Mouse (Mus musculus): ENCODE data around the gene Klhl20. TPM values are rescaled to one million over a fixed set of nuclear protein-coding genes. Genes with fewer than 3 reads are reported as not detected.

Gene Klhl20
- polyA plus RNA-seq (2014; fragmentation: Nextera tagmentation; extraction: Ambion mirVana): 18.9 and 19.0 TPM in 2 replicates

DNA sequence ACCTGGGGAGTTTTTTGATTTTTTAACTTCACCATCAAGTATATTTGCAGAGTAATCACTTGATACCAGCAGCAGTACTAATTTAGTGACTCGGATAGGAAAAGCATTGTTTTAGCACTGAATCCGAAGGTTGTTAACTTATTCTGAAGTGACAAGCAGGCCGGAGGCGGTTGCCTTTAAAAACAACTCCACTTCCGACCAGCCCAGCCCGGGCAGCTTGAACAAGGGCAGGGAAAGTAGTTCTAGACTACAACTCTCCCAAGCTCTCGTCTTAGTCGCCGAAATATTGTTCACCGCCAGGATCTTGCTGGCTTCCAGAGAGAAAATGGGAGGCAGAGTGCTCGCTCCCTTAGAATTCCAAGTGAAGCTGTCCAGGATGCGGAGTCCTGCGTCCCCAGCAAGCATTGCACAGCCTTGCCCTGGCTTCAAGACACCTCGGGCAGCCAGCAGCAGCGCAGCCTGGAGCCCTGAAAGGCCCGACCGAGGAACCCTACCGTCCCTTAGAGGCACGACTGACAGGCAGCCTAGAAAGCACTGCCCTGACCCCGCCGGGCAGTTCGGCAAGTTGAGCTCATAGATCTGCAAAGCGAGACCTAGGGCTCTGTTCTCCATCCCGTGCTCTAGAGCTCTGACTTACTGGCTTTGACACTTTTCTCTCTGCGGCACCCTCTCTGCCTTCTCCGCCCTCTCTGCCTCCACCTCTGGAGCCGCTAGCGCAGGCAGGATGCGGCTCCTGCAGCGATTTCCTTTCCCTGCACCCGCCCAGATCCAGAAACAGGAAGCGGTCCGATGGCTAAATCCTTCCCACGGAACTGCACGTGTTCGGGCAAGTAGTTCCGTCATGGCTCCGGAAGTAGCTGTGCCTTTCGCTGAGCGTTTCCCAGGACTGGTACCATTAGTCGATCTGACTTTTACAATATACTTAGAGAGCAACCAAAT, at the start of gene Klhl20:
Gene Klhl20 (minus strand): TSS at position 786 of the 939 bp plus-strand sequence.
- ATAC-seq (ENCODE audit: insufficient number of reproducible peaks, insufficient read depth, low FRiP score, low read depth): peak; percentile 97
- 1% methylated on average over 41 of the region's 41 CpGs for WGBS
- H3K27me3 ChIP-seq (ENCODE audit: control insufficient read depth, insufficient read depth, low read length): no peaks in the 10 kb centered on the region

DNA sequence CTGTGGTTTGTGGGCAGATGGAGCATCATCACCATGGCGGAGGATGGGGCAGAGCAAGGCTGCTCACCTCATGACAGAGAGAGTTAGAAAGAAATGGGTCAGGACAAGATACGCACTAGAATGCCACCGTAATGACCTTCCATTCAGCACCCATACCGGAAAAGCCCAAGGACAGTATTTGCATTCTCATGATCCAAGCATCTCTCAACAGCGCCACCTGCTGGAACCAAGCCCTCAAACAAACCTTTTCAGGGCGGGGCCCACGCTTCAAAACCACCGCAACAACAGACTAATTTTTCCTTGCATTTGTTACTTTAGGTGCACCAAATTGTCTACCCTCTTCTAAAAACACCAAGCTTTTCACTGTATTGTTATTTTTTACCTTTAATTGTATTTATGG, 49.4 kb upstream of the Klhl20 start:
- ATAC-seq (ENCODE audit: insufficient number of reproducible peaks, insufficient read depth, low FRiP score, low read depth): no peak
- Histone ChIP-seq H3K27ac (ENCODE audit: low read length) (no peak overlapping the region), H3K4me1 (ENCODE audit: control insufficient read depth, insufficient read depth, low read length) (no peaks in the 10 kb centered on the region), H3K4me3 (ENCODE audit: low read depth, low read length) (no peak overlapping the region), H3K9ac (replicated peaks; ENCODE audit: low read depth, low read length) (no peak overlapping the region), H3K9me3 (ENCODE audit: control insufficient read depth, low read depth, low read length) (no peaks in the 10 kb centered on the region), H3K27me3 (ENCODE audit: control insufficient read depth, insufficient read depth, low read length) (no peaks in the 10 kb centered on the region), H3K4me2 (replicated peaks; ENCODE audit: low read depth, low read length) (no peak overlapping the region), H3K36me3 (ENCODE audit: control insufficient read depth, insufficient read depth, low read length) (no peaks in the 10 kb centered on the region)
- 53% methylated on average over 8 of the region's 8 CpGs for WGBS

More for the DNA sequence above, at the start of gene Klhl20:
- H3K9ac ChIP-seq (replicated peaks; ENCODE audit: low read depth, low read length): peak within 1 kb of the TSS; percentile 70
- peak within 1 kb of the TSS; percentile 71; the same call in 1 of the 2 replicates for H3K27ac ChIP-seq (ENCODE audit: low read length)
- peak within 1 kb of the TSS; percentile 79 for H3K4me2 ChIP-seq (replicated peaks; ENCODE audit: low read depth, low read length)
- H3K36me3 ChIP-seq (ENCODE audit: control insufficient read depth, insufficient read depth, low read length): no peaks in the 10 kb centered on the region; the same call in 1 of the 2 replicates
- no peaks in the 10 kb centered on the region for H3K9me3 ChIP-seq (ENCODE audit: control insufficient read depth, low read depth, low read length)
- peak within 1 kb of the TSS; percentile 66 for H3K4me3 ChIP-seq (ENCODE audit: low read depth, low read length)
- H3K4me1 ChIP-seq (ENCODE audit: control insufficient read depth, insufficient read depth, low read length): 0 out of 2 replicates have a peak, but pooled peaks cover 6% of the 10 kb centered on the region

DNA sequence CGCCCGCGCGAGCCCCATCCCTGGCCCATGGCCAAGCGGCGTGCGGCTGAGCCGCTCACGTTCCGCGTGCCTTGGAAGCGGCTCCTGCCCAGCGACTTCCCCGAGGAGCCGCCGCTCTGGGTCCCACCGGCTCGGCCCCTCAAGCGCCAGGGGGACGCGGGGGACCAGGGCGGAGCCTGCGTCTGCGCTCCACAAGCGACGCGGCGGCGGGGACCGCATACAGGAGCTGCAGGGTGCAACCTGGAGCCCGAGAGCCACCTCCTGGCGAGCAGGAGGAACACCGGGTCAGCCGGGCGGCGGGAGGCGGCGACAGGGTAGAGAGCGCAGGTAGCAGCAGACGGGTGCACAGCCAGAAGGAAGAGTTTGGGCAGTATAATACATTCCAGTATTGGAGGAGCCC, 39.3 kb upstream of the Klhl20 start:
- Histone ChIP-seq H3K27ac (ENCODE audit: low read length) (no peak overlapping the region), H3K4me2 (replicated peaks; ENCODE audit: low read depth, low read length) (peak overlapping the region; percentile 50), H3K4me1 (ENCODE audit: control insufficient read depth, insufficient read depth, low read length) (no peaks in the 10 kb centered on the region), H3K9ac (replicated peaks; ENCODE audit: low read depth, low read length) (no peak overlapping the region), H3K4me3 (ENCODE audit: low read depth, low read length) (peak overlapping the region; percentile 41), H3K9me3 (ENCODE audit: control insufficient read depth, low read depth, low read length) (no peaks in the 10 kb centered on the region), H3K27me3 (ENCODE audit: control insufficient read depth, insufficient read depth, low read length) (peaks cover 3% of the 10 kb centered on the region), H3K36me3 (ENCODE audit: control insufficient read depth, insufficient read depth, low read length) (no peaks in the 10 kb centered on the region)
- ATAC-seq (ENCODE audit: insufficient number of reproducible peaks, insufficient read depth, low FRiP score, low read depth): peak; percentile 88
- 1% methylated on average over 40 of the region's 40 CpGs for WGBS

DNA sequence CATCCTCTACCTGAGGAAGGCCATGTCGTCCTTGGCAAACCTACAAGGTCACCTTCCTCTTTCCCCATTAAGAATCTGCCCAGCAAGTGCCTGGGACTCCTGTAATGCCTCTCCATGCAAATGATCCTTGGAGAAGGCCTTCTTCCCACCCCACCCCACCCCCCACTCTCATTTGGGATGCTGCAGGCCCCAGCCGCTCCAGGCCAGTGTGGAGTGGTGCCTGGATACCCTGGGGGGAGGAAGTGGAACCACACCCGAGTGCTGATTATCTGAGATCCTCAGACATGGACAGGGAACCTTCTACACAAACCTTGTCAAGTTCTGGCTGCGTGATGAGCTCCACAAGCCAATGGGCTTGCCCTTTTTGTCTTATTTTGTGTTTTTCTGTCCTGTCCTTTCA, 29.0 kb upstream of the Klhl20 start:
- H3K36me3 ChIP-seq (ENCODE audit: control insufficient read depth, insufficient read depth, low read length): no peaks in the 10 kb centered on the region
- H3K9ac ChIP-seq (replicated peaks; ENCODE audit: low read depth, low read length): no peak overlapping the region
- no peak overlapping the region for H3K4me2 ChIP-seq (replicated peaks; ENCODE audit: low read depth, low read length)
- H3K27me3 ChIP-seq (ENCODE audit: control insufficient read depth, insufficient read depth, low read length): no peaks in the 10 kb centered on the region
- H3K27ac ChIP-seq (ENCODE audit: low read length): no peak overlapping the region
- WGBS: 65% methylated on average over 4 of the region's 4 CpGs
- no peak overlapping the region for H3K4me3 ChIP-seq (ENCODE audit: low read depth, low read length)
- no peak for ATAC-seq (ENCODE audit: insufficient number of reproducible peaks, insufficient read depth, low FRiP score, low read depth)
- no peaks in the 10 kb centered on the region for H3K4me1 ChIP-seq (ENCODE audit: control insufficient read depth, insufficient read depth, low read length)
- H3K9me3 ChIP-seq (ENCODE audit: control insufficient read depth, low read depth, low read length): no peaks in the 10 kb centered on the region

DNA sequence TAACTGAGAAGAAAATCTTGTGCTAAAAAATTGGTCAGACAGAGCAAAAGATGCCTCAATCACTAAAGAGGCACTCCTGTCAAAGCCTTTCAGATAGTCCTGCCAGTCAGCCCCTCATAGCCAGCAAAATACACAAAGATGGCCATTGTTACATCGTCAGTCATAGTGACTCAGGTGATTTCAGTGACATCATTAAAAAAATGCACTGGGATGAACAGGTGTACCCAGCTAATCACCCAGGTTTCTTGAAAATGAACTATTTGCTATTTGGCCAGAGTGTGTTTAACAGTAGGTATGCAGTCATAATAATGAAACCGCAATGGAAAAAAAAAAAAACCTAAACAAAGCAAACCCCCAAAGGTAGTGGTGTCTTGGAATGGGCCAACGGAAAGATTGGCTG, 27.9 kb upstream of the Klhl20 start, which contains the start of gene Tex50:
Gene Tex50 (minus strand): TSS at position 101 of the 400 bp plus-strand sequence.
- no peaks in the 10 kb centered on the region for H3K9me3 ChIP-seq (ENCODE audit: control insufficient read depth, low read depth, low read length)
- H3K36me3 ChIP-seq (ENCODE audit: control insufficient read depth, insufficient read depth, low read length): no peaks in the 10 kb centered on the region
- no peaks in the 10 kb centered on the region for H3K4me1 ChIP-seq (ENCODE audit: control insufficient read depth, insufficient read depth, low read length)
- H3K27ac ChIP-seq (ENCODE audit: low read length): no peak within 1 kb of the TSS
- ATAC-seq (ENCODE audit: insufficient number of reproducible peaks, insufficient read depth, low FRiP score, low read depth): no peak
- WGBS: 82% methylated on average over 3 of the region's 3 CpGs
- no peak within 1 kb of the TSS for H3K9ac ChIP-seq (replicated peaks; ENCODE audit: low read depth, low read length)
- no peaks in the 10 kb centered on the region for H3K27me3 ChIP-seq (ENCODE audit: control insufficient read depth, insufficient read depth, low read length)
- no peak within 1 kb of the TSS for H3K4me3 ChIP-seq (ENCODE audit: low read depth, low read length)
- H3K4me2 ChIP-seq (replicated peaks; ENCODE audit: low read depth, low read length): no peak within 1 kb of the TSS

DNA sequence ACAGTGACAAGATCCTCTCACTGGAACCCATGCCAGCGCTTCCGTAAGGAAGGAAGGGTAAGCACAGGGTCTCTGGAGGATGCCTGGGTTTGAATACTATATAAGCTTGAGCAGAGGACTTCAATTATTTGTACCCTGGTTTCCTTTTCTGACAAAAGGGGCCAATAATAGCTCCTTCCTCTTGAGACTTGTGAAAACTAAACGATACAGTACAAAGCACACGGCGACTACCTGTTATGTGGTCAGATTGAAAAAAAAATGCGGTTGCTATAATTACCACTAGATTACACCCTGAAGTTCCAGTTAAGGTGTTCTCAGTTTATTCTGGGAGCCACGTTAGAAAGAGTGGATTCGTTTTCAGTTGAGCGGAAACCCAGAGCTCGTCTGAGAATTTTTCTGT, 25.2 kb upstream of the Klhl20 start:
- ATAC-seq (ENCODE audit: insufficient number of reproducible peaks, insufficient read depth, low FRiP score, low read depth): no peak
- no peak overlapping the region for H3K9ac ChIP-seq (replicated peaks; ENCODE audit: low read depth, low read length)
- H3K9me3 ChIP-seq (ENCODE audit: control insufficient read depth, low read depth, low read length): no peaks in the 10 kb centered on the region
- no peaks in the 10 kb centered on the region for H3K27me3 ChIP-seq (ENCODE audit: control insufficient read depth, insufficient read depth, low read length)
- no peak overlapping the region for H3K27ac ChIP-seq (ENCODE audit: low read length)
- H3K4me3 ChIP-seq (ENCODE audit: low read depth, low read length): no peak overlapping the region
- H3K4me1 ChIP-seq (ENCODE audit: control insufficient read depth, insufficient read depth, low read length): no peaks in the 10 kb centered on the region
- WGBS: 85% methylated on average over 10 of the region's 10 CpGs
- no peaks in the 10 kb centered on the region for H3K36me3 ChIP-seq (ENCODE audit: control insufficient read depth, insufficient read depth, low read length)
- H3K4me2 ChIP-seq (replicated peaks; ENCODE audit: low read depth, low read length): no peak overlapping the region

DNA sequence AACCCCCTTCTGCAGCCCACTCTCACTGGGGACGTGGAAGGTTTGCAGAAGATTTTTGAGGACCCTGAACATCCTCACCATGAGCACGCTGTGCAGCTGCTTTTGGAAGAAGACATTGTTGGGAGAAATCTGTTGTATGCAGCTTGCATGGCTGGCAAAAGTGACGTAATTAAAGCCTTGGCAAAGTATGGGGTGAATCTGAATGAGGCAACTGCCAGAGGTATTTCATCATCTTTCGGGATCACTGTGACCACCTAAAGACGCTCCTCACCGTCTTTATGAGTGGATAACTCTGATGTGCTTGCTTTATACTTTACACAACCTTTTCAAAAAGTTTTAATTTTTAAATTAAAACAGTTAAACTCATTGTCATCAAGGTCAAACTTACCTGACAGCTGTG, 19.8 kb upstream of the Klhl20 start:
- Histone ChIP-seq H3K27ac (ENCODE audit: low read length) (no peak overlapping the region), H3K36me3 (ENCODE audit: control insufficient read depth, insufficient read depth, low read length) (no peaks in the 10 kb centered on the region), H3K4me1 (ENCODE audit: control insufficient read depth, insufficient read depth, low read length) (no peaks in the 10 kb centered on the region), H3K27me3 (ENCODE audit: control insufficient read depth, insufficient read depth, low read length) (no peaks in the 10 kb centered on the region), H3K9me3 (ENCODE audit: control insufficient read depth, low read depth, low read length) (no peaks in the 10 kb centered on the region), H3K9ac (replicated peaks; ENCODE audit: low read depth, low read length) (no peak overlapping the region), H3K4me2 (replicated peaks; ENCODE audit: low read depth, low read length) (no peak overlapping the region), H3K4me3 (ENCODE audit: low read depth, low read length) (no peak overlapping the region)
- no peak for ATAC-seq (ENCODE audit: insufficient number of reproducible peaks, insufficient read depth, low FRiP score, low read depth)
- 77% methylated on average over 6 of the region's 6 CpGs for WGBS

DNA sequence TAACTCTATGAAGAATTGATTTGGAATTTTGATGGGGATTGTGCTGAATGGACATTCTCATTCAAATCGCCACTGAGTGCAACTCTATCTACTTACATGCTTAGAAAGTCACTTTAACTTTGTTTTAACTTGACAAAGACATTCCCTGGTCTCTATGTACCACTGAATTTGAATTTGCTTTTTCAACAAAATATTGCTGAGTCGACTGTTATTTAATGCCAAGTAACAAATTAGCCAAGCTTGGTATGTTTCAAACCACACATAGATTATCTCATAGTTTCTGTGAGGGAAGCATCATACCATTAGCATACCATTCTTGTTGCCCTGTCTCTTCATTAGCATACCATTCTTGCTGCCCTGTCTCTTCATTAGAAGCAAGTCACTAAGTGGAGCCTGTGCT, 16.6 kb upstream of the Klhl20 start:
- ATAC-seq (ENCODE audit: insufficient number of reproducible peaks, insufficient read depth, low FRiP score, low read depth): no peak
- Histone ChIP-seq H3K27me3 (ENCODE audit: control insufficient read depth, insufficient read depth, low read length) (no peaks in the 10 kb centered on the region), H3K4me3 (ENCODE audit: low read depth, low read length) (no peak overlapping the region), H3K9me3 (ENCODE audit: control insufficient read depth, low read depth, low read length) (no peaks in the 10 kb centered on the region), H3K36me3 (ENCODE audit: control insufficient read depth, insufficient read depth, low read length) (no peaks in the 10 kb centered on the region), H3K4me1 (ENCODE audit: control insufficient read depth, insufficient read depth, low read length) (no peaks in the 10 kb centered on the region), H3K27ac (ENCODE audit: low read length) (no peak overlapping the region), H3K9ac (replicated peaks; ENCODE audit: low read depth, low read length) (no peak overlapping the region), H3K4me2 (replicated peaks; ENCODE audit: low read depth, low read length) (no peak overlapping the region)
- WGBS: 75% methylated on average over 2 of the region's 2 CpGs
